Mouse (Mus musculus) ES-E14 (cell line): ENCODE measurements around the gene Tet1. TPM values are rescaled to one million over a fixed set of nuclear protein-coding genes. Genes with fewer than 3 reads are reported as not detected.

ENCODE experiments used
- DNase-seq: peaks from one replicate; pipeline ENCODE4 v3.0.0-alpha.2; 2013; ENCODE audit warnings: low read depth, low spot score
- H3K27ac ChIP-seq: 2 replicates; pipeline ENCODE4 v1.5.1; 2012; ENCODE audit warnings: low read depth, mild to moderate bottlenecking, low read length, moderate library complexity, mixed read lengths; ENCODE audit not compliant: poor library complexity, insufficient read depth, severe bottlenecking
- H3K36me3 ChIP-seq: 2 replicates; pipeline ENCODE4 v1.6.1; 2012; ENCODE audit warnings: mild to moderate bottlenecking, low read length, moderate library complexity, mixed read lengths; ENCODE audit not compliant: control insufficient read depth, poor library complexity, insufficient read depth, severe bottlenecking
- H3K4me1 ChIP-seq, 2 experiments: fragments of 150-350 bp in 1 of 2; sonication (generic) in 1 of 2; 2 replicates each; pipeline ENCODE4 v1.6.1; 2012; ENCODE audit warnings: low read length in 2 of 2, mild to moderate bottlenecking in 1 of 2, mixed read lengths in 1 of 2; ENCODE audit not compliant: control insufficient read depth in 2 of 2, insufficient read depth in 2 of 2, poor library complexity in 1 of 2
- H3K4me3 ChIP-seq, 2 experiments: fragments of 150-350 bp in 1 of 2; sonication (generic) in 1 of 2; 2 replicates each; pipeline ENCODE4 v1.5.1; 2012; ENCODE audit warnings: low read length in 2 of 2, low read depth in 1 of 2, mild to moderate bottlenecking in 1 of 2, mixed read lengths in 1 of 2; ENCODE audit not compliant: insufficient read depth in 1 of 2, poor library complexity in 1 of 2, severe bottlenecking in 1 of 2
- H3K9ac ChIP-seq: 2 replicates; pipeline ENCODE4 v1.6.1; 2012; ENCODE audit warnings: low read depth, mild to moderate bottlenecking, low read length, mixed read lengths; ENCODE audit not compliant: poor library complexity, insufficient read depth, severe bottlenecking
- H3K9me3 ChIP-seq: fragments of 150-350 bp; sonication (generic); 2 replicates; pipeline ENCODE4 v1.6.1; 2012; ENCODE audit warnings: low read depth, mild to moderate bottlenecking, low read length; ENCODE audit not compliant: control insufficient read depth, insufficient read depth
- CHD2 ChIP-seq: IDR thresholded peaks from 2 replicates; pipeline ENCODE4 v1.6.1; 2014; ENCODE audit warnings: mild to moderate bottlenecking, low read depth, low read length, inconsistent platforms
- HCFC1 ChIP-seq: IDR thresholded peaks from 2 replicates; pipeline ENCODE4 v1.6.1; 2012; ENCODE audit warnings: low read length, inconsistent platforms, borderline replicate concordance; ENCODE audit not compliant: insufficient read depth
- MAFK ChIP-seq: IDR thresholded peaks from 2 replicates; pipeline ENCODE4 v1.6.1; 2014; ENCODE audit warnings: mild to moderate bottlenecking, low read depth, low read length, inconsistent platforms; ENCODE audit not compliant: insufficient read depth
- ZC3H11A ChIP-seq: IDR thresholded peaks from 2 replicates; pipeline ENCODE4 v1.6.1; 2012; ENCODE audit warnings: low read depth, mild to moderate bottlenecking, inconsistent platforms, low read length, borderline replicate concordance
- ZNF384 ChIP-seq: IDR thresholded peaks from 2 replicates; pipeline ENCODE4 v1.6.1; 2012; ENCODE audit warnings: low read depth, low read length, inconsistent platforms
- in situ Hi-C, 2 experiments: fragments of 600-800 bp; cut with MboI; formaldehyde crosslinking; loops; one replicate each; pipeline ENCODE4 v1.15.1; 2025; ENCODE audit warnings: low sequenced_read_pairs in 2 of 2, inconsistent platforms in 1 of 2; ENCODE audit not compliant: unreplicated experiment in 2 of 2
- total RNA-seq: library from RNA; depleted of rRNA; stranded (reverse); fragments of 300-350 nt; gene quantifications from 2 replicates; pipeline ENCODE4 v1.2.3, GENCODE M21; 2012

The Tet1 gene
- total RNA-seq, 1 experiment, result 307 TPM

- TF ChIP-seq HCFC1 (no peak), CHD2 (no peak), ZNF384 (no peak), MAFK (no peak), ZC3H11A (no peak)
- H3K36me3 ChIP-seq, result no peaks in the 10 kb centered on the region
- H3K4me1 ChIP-seq, result no peaks in the 10 kb centered on the region
- no peak for DNase-seq
- no peak overlapping the region for H3K4me3 ChIP-seq
- in situ Hi-C loops, result no loop called here
- no peak overlapping the region for H3K9ac ChIP-seq
- no peaks in the 10 kb centered on the region for H3K9me3 ChIP-seq
- H3K27ac ChIP-seq, result no peak overlapping the region
Observed at GRCm38 (mm10) chr10:62932381-62932780, 23.6 kb upstream of the Tet1 start.

GRCm38 (mm10) chr10:62924096-62924635, 15.4 kb upstream of the Tet1 start:
- in situ Hi-C loops, result no loop called here
- H3K9ac ChIP-seq, result no peak overlapping the region
- no peak for DNase-seq

GRCm38 (mm10) chr10:62920766-62921156, 12.0 kb upstream of the Tet1 start:
- Histone ChIP-seq H3K27ac (no peak overlapping the region), H3K4me1 (peaks cover 0 to 2% of the 10 kb centered on the region in 2 experiments; a peak in 1 of 4 replicates), H3K9ac (peak overlapping the region; percentile 88), H3K4me3 (peak overlapping the region; percentile 74 to 96), H3K9me3 (no peaks in the 10 kb centered on the region), H3K36me3 (no peaks in the 10 kb centered on the region)
- no peak for TF ChIP-seq HCFC1
- no peak for TF ChIP-seq MAFK
- no peak for TF ChIP-seq ZC3H11A
- no peak for TF ChIP-seq ZNF384
- TF ChIP-seq CHD2, result no peak
- DNase-seq, result no peak
- in situ Hi-C loops, result no loop called here

More at GRCm38 (mm10) chr10:62924096-62924635, 15.4 kb upstream of the Tet1 start:
- TF ChIP-seq MAFK (no peak), CHD2 (no peak), ZNF384 (no peak), ZC3H11A (no peak), HCFC1 (no peak)
- no peaks in the 10 kb centered on the region for H3K36me3 ChIP-seq
- no peaks in the 10 kb centered on the region for H3K9me3 ChIP-seq
- H3K27ac ChIP-seq, result no peak overlapping the region
- H3K4me3 ChIP-seq, result no peak overlapping the region
- peaks cover 0 to 2% of the 10 kb centered on the region in 2 experiments; a peak in 1 of 4 replicates for H3K4me1 ChIP-seq

- DNase-seq, result peak; percentile 83
- Histone ChIP-seq H3K9me3 (no peaks in the 10 kb centered on the region), H3K9ac (peak within 1 kb of the TSS; percentile 88), H3K27ac (no peak within 1 kb of the TSS), H3K4me3 (peak within 1 kb of the TSS; percentile 74 to 96), H3K4me1 (peaks cover 0 to 2% of the 10 kb centered on the region in 2 experiments; a peak in 1 of 4 replicates), H3K36me3 (no peaks in the 10 kb centered on the region)
- TF ChIP-seq MAFK (no peak), ZC3H11A (0 out of 2 replicates have a peak, but pooled peaks have one; percentile 10), CHD2 (no peak), ZNF384 (no peak), HCFC1 (peak; percentile 82; the same call in 1 of the 2 replicates)
- in situ Hi-C loops, result no loop called here
Observed at GRCm38 (mm10) chr10:62919925-62920765, 11.3 kb upstream of the Tet1 start, which contains the start of gene Slc25a16. TSS of gene Slc25a16 (plus strand) at chr10:62920633.
